Mouse (Mus musculus): Measurements from ENCODE around the gene Zg16.

GRCm38 (mm10) chr7:127019306-127019960, 67.7 kb downstream of the Zg16 start:
- TF ChIP-seq CTCF (IDR thresholded peaks at IDR 0.05; ENCODE audit: borderline replicate concordance, control insufficient read depth, extremely low read depth, insufficient read depth, low read length, poor library complexity) (no peak), POLR2A (IDR thresholded peaks at IDR 0.05; ENCODE audit: control insufficient read depth, extremely low read depth, insufficient read depth, low read length, poor library complexity) (no peak)
